Comparison of ENCODE assay signal across 16 mouse cellular contexts in the genomic region with DNA sequence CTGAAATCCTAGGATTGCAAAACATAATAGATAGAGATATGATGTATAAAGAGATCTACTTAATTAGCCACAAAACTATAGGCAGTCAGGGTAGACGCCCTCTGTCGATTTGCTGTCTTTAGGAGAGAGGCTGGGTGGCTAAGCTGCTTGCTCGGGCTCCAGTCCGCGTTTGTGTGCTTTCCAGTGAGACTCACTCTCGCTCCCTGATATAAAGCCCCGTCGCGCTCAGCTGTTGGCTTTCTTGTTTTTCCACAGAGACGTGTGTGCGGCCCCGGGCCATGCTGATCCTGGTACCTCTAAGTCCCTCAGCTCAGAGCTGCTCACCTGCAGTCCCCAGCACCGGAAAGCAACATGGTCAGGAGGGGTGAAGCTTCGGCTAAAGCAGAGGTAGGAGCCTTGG.
A peak's percentile ranks its signal among the peaks of the same experiment; 100 is the strongest.
DNase-seq lines count a peak whose midpoint lies in the region; ATAC-seq and TF ChIP-seq lines count a peak whose summit lies in the region.
"Had no signal": no experiment of that assay in that cellular context is flagged by ENCODE, and none has a peak within 500 bp of the region (broad histone marks: within the 10 kb centered on the region; RNA-seq: fewer than 3 reads in every experiment).

No protein-coding gene starts in this region.

- no peak for DNase-seq in heart, postnatal 10 days
- no peak for DNase-seq in lung, adult 2 months
- peak; percentile 33 for DNase-seq in forebrain, embryonic 14.5 days (ENCODE audit: low spot score)
- DNase-seq in midbrain, postnatal 0 days (ENCODE audit: low spot score) = no peak
- no peak for DNase-seq in layer of hippocampus, postnatal 10 days (ENCODE audit: low spot score in 2 of 2)
- DNase-seq: adrenal gland, postnatal 10 days; cerebellum, postnatal 14 days; layer of hippocampus, adult 9-11 months; lung, postnatal 14 days; thymus, adult 2 months had no signal

- H3K4me1 ChIP-seq in heart, embryonic 13.5 days = peaks cover 62% of the 10 kb centered on the region
- peaks cover 36% of the 10 kb centered on the region for H3K4me1 ChIP-seq in lung, embryonic 15.5 days
- peaks cover 19% of the 10 kb centered on the region for H3K4me1 ChIP-seq in lung, adult 2 months (ENCODE audit: control insufficient read depth, insufficient read depth, low read length)
- H3K4me1 ChIP-seq in forebrain, embryonic 14.5 days (ENCODE audit: control insufficient read depth, insufficient read depth, low read length) = peaks cover 18% of the 10 kb centered on the region
- no peaks in the 10 kb centered on the region for H3K4me1 ChIP-seq in midbrain, postnatal 0 days (ENCODE audit: insufficient read depth, low read length)

- TF ChIP-seq CTCF in lung, adult 2 months (IDR thresholded peaks at IDR 0.05; ENCODE audit: insufficient read depth, low read length) = no peak
- 0 out of 2 replicates have a peak, but pooled peaks have one; percentile 0 for TF ChIP-seq CTCF in midbrain, postnatal 0 days (IDR thresholded peaks at IDR 0.05)

- no peak overlapping the region for H3K9ac ChIP-seq in heart, embryonic 13.5 days
- no peak overlapping the region for H3K9ac ChIP-seq in lung, embryonic 15.5 days
- H3K9ac ChIP-seq in forebrain, embryonic 14.5 days (ENCODE audit: low read length) = no peak overlapping the region; the same call in 1 of the 2 replicates
- H3K9ac ChIP-seq in midbrain, postnatal 0 days (replicated peaks; ENCODE audit: low read length, poor library complexity, severe bottlenecking) = no peak overlapping the region
- H3K9ac ChIP-seq: hindbrain, embryonic 15.5 days; liver, embryonic 12.5 days had no signal

- intact Hi-C loops in heart, postnatal 10 days (cut with DNase I) = no loop called here

- peak overlapping the region; percentile 78 for H3K27ac ChIP-seq in heart, embryonic 13.5 days (replicated peaks)
- 0 out of 2 replicates have a peak overlapping the region, but pooled peaks have one; percentile 2 for H3K27ac ChIP-seq in lung, embryonic 15.5 days
- H3K27ac ChIP-seq in forebrain, embryonic 14.5 days (ENCODE audit: low read depth, low read length) = no peak overlapping the region
- H3K27ac ChIP-seq in midbrain, postnatal 0 days (ENCODE audit: low read depth, low read length) = no peak overlapping the region
- H3K27ac ChIP-seq: hindbrain, embryonic 15.5 days; kidney, postnatal 0 days; liver, embryonic 12.5 days had no signal

- H3K4me3 ChIP-seq in heart, embryonic 13.5 days = no peak overlapping the region
- H3K4me3 ChIP-seq in lung, embryonic 15.5 days = no peak overlapping the region
- no peak overlapping the region for H3K4me3 ChIP-seq in lung, adult 2 months (replicated peaks; ENCODE audit: extremely low read depth, low read depth, low read length)
- no peak overlapping the region for H3K4me3 ChIP-seq in forebrain, embryonic 14.5 days (ENCODE audit: low read depth, low read length)
- no peak overlapping the region for H3K4me3 ChIP-seq in midbrain, postnatal 0 days (ENCODE audit: low read depth, low read length)
- H3K4me3 ChIP-seq: hindbrain, embryonic 15.5 days; liver, embryonic 12.5 days had no signal

- ATAC-seq in heart, embryonic 13.5 days (ENCODE audit: extremely low read depth, insufficient number of reproducible peaks, low FRiP score, low TSS enrichment) = no peak
- no peak for ATAC-seq in lung, embryonic 15.5 days (ENCODE audit: borderline replicate concordance, extremely low read depth, low FRiP score, low TSS enrichment)
- ATAC-seq in forebrain, embryonic 14.5 days = no peak
- no peak for ATAC-seq in midbrain, postnatal 0 days (ENCODE audit: low FRiP score)
- no peak for ATAC-seq in cerebellum, adult (ENCODE audit: insufficient number of reproducible peaks, low FRiP score, low TSS enrichment)
- ATAC-seq: liver, embryonic 12.5 days had no signal

- H3K36me3 ChIP-seq in heart, embryonic 13.5 days = peaks cover 40% of the 10 kb centered on the region
- no peaks in the 10 kb centered on the region for H3K36me3 ChIP-seq in lung, embryonic 15.5 days
- 0 out of 2 replicates have a peak, but pooled peaks cover 6% of the 10 kb centered on the region for H3K36me3 ChIP-seq in forebrain, embryonic 14.5 days (ENCODE audit: control insufficient read depth, insufficient read depth, low read length)
- no peaks in the 10 kb centered on the region for H3K36me3 ChIP-seq in midbrain, postnatal 0 days (ENCODE audit: insufficient read depth, low read length)
- H3K36me3 ChIP-seq: hindbrain, embryonic 15.5 days; liver, embryonic 12.5 days had no signal

- H3K9me3 ChIP-seq in heart, embryonic 13.5 days = no peaks in the 10 kb centered on the region
- H3K9me3 ChIP-seq in lung, embryonic 15.5 days = no peaks in the 10 kb centered on the region
- no peaks in the 10 kb centered on the region for H3K9me3 ChIP-seq in forebrain, embryonic 14.5 days (replicated peaks; ENCODE audit: control insufficient read depth, low read length)
- H3K9me3 ChIP-seq in midbrain, postnatal 0 days (ENCODE audit: low read length) = no peaks in the 10 kb centered on the region
- H3K9me3 ChIP-seq: hindbrain, embryonic 15.5 days; liver, embryonic 12.5 days had no signal

- H3K4me2 ChIP-seq in heart, embryonic 13.5 days = no peak overlapping the region
- H3K4me2 ChIP-seq in lung, embryonic 15.5 days = no peak overlapping the region
- no peak overlapping the region for H3K4me2 ChIP-seq in forebrain, embryonic 14.5 days (ENCODE audit: low read length)
- no peak overlapping the region for H3K4me2 ChIP-seq in midbrain, postnatal 0 days (ENCODE audit: low read depth, low read length, poor library complexity, severe bottlenecking)
- H3K4me2 ChIP-seq: hindbrain, embryonic 15.5 days; liver, embryonic 12.5 days had no signal

- no peaks in the 10 kb centered on the region for H3K27me3 ChIP-seq in heart, embryonic 13.5 days (replicated peaks)
- no peaks in the 10 kb centered on the region for H3K27me3 ChIP-seq in lung, embryonic 15.5 days
- no peaks in the 10 kb centered on the region for H3K27me3 ChIP-seq in forebrain, embryonic 14.5 days (replicated peaks; ENCODE audit: control insufficient read depth, insufficient read depth, low read length)
- H3K27me3 ChIP-seq in midbrain, postnatal 0 days (ENCODE audit: insufficient read depth, low read length) = no peaks in the 10 kb centered on the region
- H3K27me3 ChIP-seq: hindbrain, embryonic 15.5 days; liver, embryonic 12.5 days had no signal

- TF ChIP-seq POLR2A in lung, adult 2 months (IDR thresholded peaks at IDR 0.05; ENCODE audit: borderline replicate concordance, extremely low read depth, low read depth, low read length) = no peak

- WGBS in heart, embryonic 13.5 days = 68% methylated on average over 14 of the region's 14 CpGs
- WGBS in lung, embryonic 15.5 days = 65% methylated on average over 14 of the region's 14 CpGs
- 77% methylated on average over 14 of the region's 14 CpGs for WGBS in lung, adult 2 months
- 36% methylated on average over 14 of the region's 14 CpGs for WGBS in forebrain, embryonic 14.5 days
- WGBS in midbrain, postnatal 0 days = 34% methylated on average over 14 of the region's 14 CpGs

Comparison
In these comparisons a context has a peak if more than half of its experiments do, and no peak if none do; other contexts are left out.
1. H3K27ac ChIP-seq: peak in heart, embryonic 13.5 days (single experiment) and lung, embryonic 15.5 days (single experiment); none in forebrain, embryonic 14.5 days (single experiment) and midbrain, postnatal 0 days (single experiment).